Mouse (Mus musculus) myocyte (in vitro differentiated cells): ENCODE results near the gene Rap1gap2.

Experiments used
- MAX ChIP-seq: IDR thresholded peaks from one replicate; pipeline ENCODE4 v1.6.1; 2011; ENCODE audit warnings: low read depth, mild to moderate bottlenecking, control low read depth
- MYOD1 ChIP-seq, 3 experiments: IDR thresholded peaks; one replicate each; pipeline ENCODE4 v1.6.1; 2011; ENCODE audit warnings: control low read depth in 2 of 3, low read depth in 2 of 3, mild to moderate bottlenecking in 2 of 3, moderate library complexity in 1 of 3; ENCODE audit not compliant: insufficient read length in 2 of 3, control insufficient read depth in 1 of 3
- MYOG ChIP-seq, 3 experiments: IDR thresholded peaks; one replicate each; pipeline ENCODE4 v1.6.1; 2011; ENCODE audit warnings: control low read depth in 2 of 3, low read depth in 2 of 3, mild to moderate bottlenecking in 2 of 3; ENCODE audit not compliant: insufficient read length in 2 of 3, control insufficient read depth in 1 of 3, insufficient read depth in 1 of 3
- POLR2A ChIP-seq: IDR thresholded peaks from one replicate; pipeline ENCODE4 v1.6.1; 2011; ENCODE audit warnings: low read depth, mild to moderate bottlenecking, control low read depth, moderate library complexity; ENCODE audit not compliant: insufficient read length
- REST ChIP-seq: IDR thresholded peaks from one replicate; pipeline ENCODE4 v1.6.1; 2011; ENCODE audit warnings: mild to moderate bottlenecking, control low read depth, moderate library complexity; ENCODE audit not compliant: insufficient read depth, insufficient read length
- TCF12 ChIP-seq: IDR thresholded peaks from one replicate; pipeline ENCODE4 v1.6.1; 2011; ENCODE audit warnings: mild to moderate bottlenecking, control low read depth; ENCODE audit not compliant: poor library complexity, insufficient read depth, severe bottlenecking
- USF1 ChIP-seq: IDR thresholded peaks from one replicate; pipeline ENCODE4 v1.6.1; 2011; ENCODE audit warnings: low read depth, mild to moderate bottlenecking, control low read depth, moderate library complexity

DNA sequence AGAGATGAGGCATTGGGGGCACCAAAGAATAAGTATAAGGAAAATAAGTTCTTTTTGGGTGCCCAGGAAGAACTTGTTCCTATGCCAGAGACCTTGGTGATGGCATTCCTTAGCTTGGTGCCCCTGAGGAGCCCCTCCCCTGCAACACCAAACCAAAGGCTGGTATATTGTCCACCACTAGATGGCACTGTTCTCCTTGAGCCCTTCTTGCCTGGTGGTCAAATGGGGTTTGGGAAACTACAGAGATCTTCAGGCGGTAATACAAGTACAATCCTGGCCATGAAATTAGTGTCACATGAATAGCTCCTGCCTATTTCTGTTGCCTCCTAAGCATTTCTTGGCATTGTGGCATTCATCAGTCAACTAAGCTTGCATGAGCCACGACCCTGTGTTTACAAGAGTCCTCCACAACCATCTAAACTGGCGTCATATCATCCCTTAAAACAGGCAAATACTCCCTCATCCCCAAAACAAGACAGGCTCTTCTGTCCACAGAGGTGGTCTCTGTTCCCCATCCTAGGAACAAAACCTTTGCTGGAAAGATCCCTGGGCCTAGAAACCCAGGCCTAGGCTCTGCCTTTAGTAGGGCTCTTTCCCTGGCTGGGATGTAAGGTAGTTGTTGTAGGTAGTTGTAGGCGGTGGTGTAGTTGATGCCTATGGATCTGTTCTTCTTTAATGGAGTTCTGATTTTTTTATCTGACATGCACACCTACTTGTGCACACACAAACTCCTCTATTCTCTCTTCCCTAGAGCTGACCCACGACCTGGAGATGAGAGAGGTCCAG lies 24.0 kb upstream of the Rap1gap2 start:
- TF ChIP-seq USF1 (no peak), POLR2A (no peak), MYOD1 (IDR thresholded peaks at IDR 0.05; ENCODE audit: control insufficient read depth in 1 of 3, insufficient read length in 2 of 3, low read depth in 2 of 3) (no peak), MYOG (IDR thresholded peaks at IDR 0.05; ENCODE audit: control insufficient read depth in 1 of 3, insufficient read depth in 1 of 3, insufficient read length in 2 of 3, low read depth in 2 of 3) (no peak), MAX (no peak), TCF12 (no peak), REST (no peak)
